ENCODE assay signal across 12 mouse cellular contexts in genomic region chr2:134703067-134703466, GRCm38 (mm10).
"Had no signal": no experiment of that assay in that cellular context is flagged by ENCODE, and none has a peak within 500 bp of the region (broad histone marks: within the 10 kb centered on the region; RNA-seq: fewer than 3 reads in every experiment).

No protein-coding gene starts in this region.

- H3K4me1 ChIP-seq: intestine, embryonic 15.5 days; liver, embryonic 13.5 days; lung, embryonic 15.5 days had no signal

- ATAC-seq: hindbrain, embryonic 16.5 days; intestine, embryonic 15.5 days had no signal

- H3K27me3 ChIP-seq: intestine, embryonic 15.5 days; liver, embryonic 13.5 days; lung, embryonic 15.5 days had no signal

- H3K27ac ChIP-seq: intestine, embryonic 15.5 days; left cerebral cortex, adult 2 months; liver, embryonic 13.5 days; lung, embryonic 15.5 days had no signal

- H3K4me3 ChIP-seq: intestine, embryonic 15.5 days; left cerebral cortex, adult 2 months; liver, embryonic 13.5 days; lung, embryonic 15.5 days had no signal

- H3K9ac ChIP-seq: intestine, embryonic 15.5 days; liver, embryonic 13.5 days; lung, embryonic 15.5 days had no signal

- H3K9me3 ChIP-seq: intestine, embryonic 15.5 days; liver, embryonic 13.5 days; lung, embryonic 15.5 days had no signal

- DNase-seq: kidney, adult 9 months; layer of hippocampus, postnatal 36 days; liver, embryonic 13.5 days; lung, postnatal 36 days; midbrain, embryonic 14.5 days; thymus, adult 18-20 months; thymus, postnatal 36 days had no signal

- H3K36me3 ChIP-seq: intestine, embryonic 15.5 days; liver, embryonic 13.5 days; lung, embryonic 15.5 days had no signal

- H3K4me2 ChIP-seq: intestine, embryonic 15.5 days; liver, embryonic 13.5 days; lung, embryonic 15.5 days; midbrain, embryonic 11.5 days had no signal
